Mouse (Mus musculus) induced T-regulatory cell, adult 2 months (primary cell): ENCODE results near the gene Nudcd3.

Source experiments
- DNase-seq: peaks from one replicate; pipeline ENCODE4 v3.0.0-alpha.2; 2012; ENCODE audit warnings: low read depth

Nudcd3 gene

DNA sequence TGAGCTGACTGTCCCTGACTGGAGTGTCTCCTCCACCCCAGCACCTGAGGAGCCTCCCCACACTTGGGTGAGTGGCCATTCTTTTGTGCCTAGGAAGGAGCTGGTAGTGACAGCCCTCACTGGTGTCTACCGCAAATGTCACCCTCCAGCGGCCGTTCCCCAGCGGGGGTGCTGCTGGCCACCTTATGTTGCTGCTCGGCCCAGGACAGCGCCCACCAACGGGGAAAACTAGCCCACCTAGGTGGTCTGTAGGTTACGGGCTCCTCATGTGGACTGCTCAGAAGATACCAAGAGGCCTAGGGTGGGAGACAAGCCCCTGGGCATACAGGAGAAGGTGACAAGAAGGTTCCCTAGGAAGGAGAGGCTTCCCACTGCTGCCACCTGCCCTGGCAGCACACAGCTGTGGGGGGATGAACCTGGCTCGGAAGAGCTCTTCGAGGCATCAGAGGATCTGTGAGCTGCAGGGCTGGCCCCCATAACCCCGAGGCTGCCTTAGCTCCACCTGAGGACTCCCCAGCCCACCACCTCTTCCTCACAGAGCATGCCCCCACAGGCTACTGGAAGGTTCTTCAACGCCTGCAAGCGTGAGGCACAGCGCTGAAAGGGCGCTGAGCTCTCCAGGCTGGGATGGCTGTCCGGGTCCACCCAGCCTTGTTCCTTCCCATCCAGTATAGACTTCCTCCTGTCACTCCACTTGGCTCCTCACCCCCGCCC is 136.6 kb downstream of the Nudcd3 start:
- DNase-seq = no peak

DNA sequence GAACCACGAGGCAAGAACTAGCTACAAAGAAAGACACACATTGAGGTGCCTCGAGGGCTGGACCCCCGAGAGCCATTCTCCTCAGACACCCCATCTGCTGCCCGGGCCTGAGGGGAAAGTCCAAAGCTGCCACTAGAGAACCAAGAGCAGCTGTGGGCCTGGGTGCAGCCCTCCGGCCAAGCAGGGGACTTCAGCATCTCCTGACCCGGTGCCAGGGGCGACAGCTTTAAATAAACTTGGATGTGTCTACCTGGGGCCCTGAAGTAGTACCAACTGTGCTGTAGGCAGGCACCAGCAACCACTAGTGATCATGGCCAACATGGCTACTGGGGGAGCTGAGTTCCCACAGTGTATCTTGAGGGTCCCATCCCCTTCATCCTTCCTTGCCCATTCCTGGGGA is 137.2 kb downstream of the Nudcd3 start:
- DNase-seq = no peak

DNA sequence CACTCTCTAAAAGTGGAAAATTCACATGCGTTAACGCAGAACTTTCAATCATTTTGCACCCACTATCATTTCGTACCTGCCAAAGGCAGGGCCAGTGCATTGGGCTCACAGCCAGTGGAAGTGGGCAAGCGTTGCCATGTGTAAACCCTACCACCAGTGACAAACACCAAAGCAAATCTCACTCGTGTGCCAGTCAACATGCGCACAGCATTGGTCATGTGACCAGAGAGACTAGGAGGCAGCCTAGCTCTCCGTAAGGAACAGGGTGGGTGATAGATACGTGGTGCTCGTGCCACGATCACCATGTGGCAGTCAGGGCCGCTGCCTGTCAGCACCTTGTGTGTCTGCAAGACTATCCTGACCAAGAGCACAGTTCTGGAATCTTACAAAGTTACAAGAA is 137.9 kb downstream of the Nudcd3 start:
- DNase-seq = no peak

DNA sequence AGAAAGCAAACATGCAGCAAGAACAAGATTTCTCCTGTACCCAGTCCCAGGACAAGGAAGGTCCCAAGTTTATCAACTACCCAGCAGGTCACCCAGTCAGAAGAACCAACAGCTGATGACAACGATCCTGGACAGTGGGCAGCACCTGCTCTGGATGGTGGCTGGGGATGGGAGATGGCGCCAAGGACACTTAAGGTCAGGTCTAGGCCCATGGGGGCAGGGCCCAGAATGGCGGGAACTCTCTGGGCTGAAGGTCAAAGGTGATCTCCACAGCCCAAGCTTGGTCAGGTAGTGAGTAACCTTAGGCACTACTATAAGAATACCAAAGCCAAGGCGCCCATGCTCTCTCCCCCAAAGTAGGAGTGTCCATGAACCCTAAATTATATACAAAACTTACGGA is 138.3 kb downstream of the Nudcd3 start:
- no peak for DNase-seq

DNA sequence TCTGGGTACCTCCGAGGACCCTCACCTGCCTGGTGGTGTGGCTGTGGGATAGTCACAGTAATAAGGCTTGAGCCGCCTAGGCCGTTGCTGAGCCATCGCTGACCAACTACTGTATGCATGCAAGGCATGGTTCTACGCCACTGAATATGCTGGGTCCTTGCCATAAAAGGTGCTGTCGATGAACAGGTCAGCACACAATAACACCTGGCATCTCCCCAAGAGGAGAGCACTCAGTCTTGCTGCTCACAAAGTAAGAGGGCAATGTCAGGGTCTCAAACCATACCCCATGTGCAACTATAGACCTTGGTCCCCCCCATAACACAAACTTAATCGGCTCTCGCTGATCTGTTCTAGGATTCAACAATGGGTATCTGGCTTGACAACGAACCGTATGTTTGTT is 141.1 kb downstream of the Nudcd3 start:
- DNase-seq = no peak
